Mouse (Mus musculus) stomach, postnatal 0 days (tissue): ENCODE results near the gene Flt4.

Experiments used
- CTCF ChIP-seq: IDR thresholded peaks from 2 replicates; pipeline ENCODE4 v1.5.1; 2016; ENCODE audit warnings: antibody characterized with exemption, low read depth, mild to moderate bottlenecking, moderate library complexity
- EP300 ChIP-seq: optimal IDR thresholded peaks from 2 replicates; pipeline ENCODE3; 2016; ENCODE audit warnings: antibody characterized with exemption

DNA sequence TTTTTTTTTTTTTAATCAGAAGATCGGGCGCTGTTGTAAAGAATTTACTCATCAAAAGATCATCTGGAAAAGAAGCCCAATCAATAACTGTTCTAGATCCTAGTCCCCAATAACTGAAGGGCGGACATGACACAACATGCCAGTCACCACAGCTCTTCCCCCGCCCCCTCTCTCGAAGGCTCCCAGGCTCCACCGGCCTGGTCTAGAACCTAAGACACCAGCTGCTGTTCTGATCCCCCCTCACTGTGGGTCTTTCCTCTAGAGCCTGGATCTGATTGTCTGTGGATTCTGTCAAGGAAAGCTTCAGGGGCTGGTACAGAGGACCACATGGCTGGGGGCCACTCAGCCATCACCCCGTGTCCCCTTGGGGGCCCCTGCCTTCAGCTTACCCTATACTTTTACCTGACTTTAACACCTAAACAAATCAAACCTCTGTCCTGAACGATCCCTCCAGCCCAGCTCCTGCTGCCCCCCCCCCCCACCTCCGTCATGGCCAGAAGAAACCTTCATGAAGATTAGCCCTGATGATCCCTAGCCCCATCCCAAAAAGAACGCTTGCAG lies 42.8 kb downstream of the Flt4 start:
- TF ChIP-seq CTCF: no peak
- no peak for TF ChIP-seq EP300
